Comparison of ENCODE assay signal across 30 mouse cellular contexts in the genomic region with DNA sequence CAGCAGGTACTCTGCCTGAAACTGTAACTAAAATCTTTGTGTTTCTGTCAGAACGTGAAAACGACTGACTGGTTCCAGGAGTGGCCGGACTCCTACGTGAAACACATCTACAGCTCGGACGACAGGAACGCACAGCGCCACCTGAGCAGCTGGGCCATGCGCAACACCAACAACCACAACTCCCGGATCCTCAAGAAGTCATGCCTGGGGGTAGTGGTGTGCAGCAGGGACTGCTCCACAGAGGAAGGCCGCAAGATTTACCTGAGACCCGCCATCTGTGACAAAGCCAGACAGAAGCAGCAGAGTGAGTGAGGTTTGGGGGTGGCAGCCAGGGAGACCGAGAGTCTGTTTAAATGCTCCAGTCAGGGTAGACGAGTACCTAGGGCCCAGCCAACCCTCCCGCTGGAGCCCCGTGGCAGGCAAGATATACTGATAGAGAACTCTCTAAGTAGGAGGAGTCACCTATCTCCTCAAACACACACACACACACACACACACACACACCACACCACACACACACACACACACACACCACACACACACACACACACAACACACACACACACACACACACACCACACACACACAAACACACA. TPM values are rescaled to one million over a fixed set of nuclear protein-coding genes. Genes with fewer than 3 reads are reported as not detected.
DNase-seq lines count a peak whose midpoint lies in the region; ATAC-seq and TF ChIP-seq lines count a peak whose summit lies in the region.
"Had no signal": no experiment of that assay in that cellular context is flagged by ENCODE, and none has a peak within 500 bp of the region (broad histone marks: within the 10 kb centered on the region; RNA-seq: fewer than 3 reads in every experiment).

No protein-coding gene starts in this region.

- no peak overlapping the region for H3K4me3 ChIP-seq in liver, postnatal 0 days (ENCODE audit: low read depth, low read length)
- no peak overlapping the region for H3K4me3 ChIP-seq in liver, embryonic 13.5 days (replicated peaks)
- no peak overlapping the region for H3K4me3 ChIP-seq in heart, embryonic 12.5 days
- H3K4me3 ChIP-seq: embryonic facial prominence, embryonic 12.5 days; erythroblast, embryonic 14.5 days; forebrain, embryonic 12.5 days; heart, embryonic 15.5 days; limb, embryonic 13.5 days; myocyte; neural tube, embryonic 13.5 days had no signal

- no peak for TF ChIP-seq CTCF in liver, postnatal 0 days (IDR thresholded peaks at IDR 0.05; ENCODE audit: low read depth)

- no peaks in the 10 kb centered on the region for H3K9me3 ChIP-seq in liver, postnatal 0 days (ENCODE audit: low read length)
- no peaks in the 10 kb centered on the region for H3K9me3 ChIP-seq in liver, embryonic 13.5 days (replicated peaks)
- H3K9me3 ChIP-seq in heart, embryonic 12.5 days (replicated peaks), result no peaks in the 10 kb centered on the region
- H3K9me3 ChIP-seq: embryonic facial prominence, embryonic 12.5 days; forebrain, embryonic 12.5 days; heart, embryonic 15.5 days; limb, embryonic 13.5 days; neural tube, embryonic 13.5 days had no signal

- ATAC-seq in liver, postnatal 0 days, result no peak
- peak; percentile 79 for ATAC-seq in liver, embryonic 13.5 days (ENCODE audit: low read depth)
- no peak for ATAC-seq in inflammation-experienced regulatory T-cells, adult 6 months
- ATAC-seq in heart, embryonic 12.5 days (ENCODE audit: insufficient number of reproducible peaks, low FRiP score), result no peak
- ATAC-seq: midbrain, embryonic 16.5 days had no signal

- H3K27me3 ChIP-seq in liver, postnatal 0 days (ENCODE audit: insufficient read depth, low read length), result no peaks in the 10 kb centered on the region
- 0 out of 2 replicates have a peak, but pooled peaks cover 3% of the 10 kb centered on the region for H3K27me3 ChIP-seq in liver, embryonic 13.5 days
- no peaks in the 10 kb centered on the region for H3K27me3 ChIP-seq in heart, embryonic 12.5 days (replicated peaks)
- H3K27me3 ChIP-seq: embryonic facial prominence, embryonic 12.5 days; forebrain, embryonic 12.5 days; heart, embryonic 15.5 days; limb, embryonic 13.5 days; neural tube, embryonic 13.5 days had no signal

- WGBS in liver, postnatal 0 days (ENCODE audit: insufficient replicate concordance), result 73% methylated on average over 16 of the region's 16 CpGs
- 62% methylated on average over 16 of the region's 16 CpGs for WGBS in liver, embryonic 13.5 days (ENCODE audit: insufficient replicate concordance)
- WGBS in heart, embryonic 12.5 days, result 75% methylated on average over 16 of the region's 16 CpGs

- H3K27ac ChIP-seq in liver, postnatal 0 days (ENCODE audit: low read depth), result no peak overlapping the region
- no peak overlapping the region for H3K27ac ChIP-seq in liver, embryonic 13.5 days
- H3K27ac ChIP-seq in heart, embryonic 12.5 days (ENCODE audit: poor library complexity, severe bottlenecking), result no peak overlapping the region
- H3K27ac ChIP-seq: embryonic facial prominence, embryonic 12.5 days; forebrain, embryonic 12.5 days; heart, embryonic 15.5 days; hindbrain, embryonic 14.5 days; limb, embryonic 13.5 days; neural tube, embryonic 13.5 days had no signal

- H3K4me2 ChIP-seq in liver, postnatal 0 days (ENCODE audit: low read depth, low read length), result no peak overlapping the region
- H3K4me2 ChIP-seq in liver, embryonic 13.5 days, result 0 out of 2 replicates have a peak overlapping the region, but pooled peaks have one; percentile 9
- H3K4me2 ChIP-seq in heart, embryonic 12.5 days, result no peak overlapping the region
- H3K4me2 ChIP-seq: embryonic facial prominence, embryonic 12.5 days; forebrain, embryonic 12.5 days; heart, embryonic 15.5 days; hindbrain, embryonic 14.5 days; limb, embryonic 13.5 days; lung, embryonic 14.5 days; neural tube, embryonic 13.5 days had no signal

- no peak overlapping the region for H3K9ac ChIP-seq in liver, postnatal 0 days (replicated peaks)
- H3K9ac ChIP-seq in liver, embryonic 13.5 days, result no peak overlapping the region
- no peak overlapping the region for H3K9ac ChIP-seq in heart, embryonic 12.5 days
- H3K9ac ChIP-seq: embryonic facial prominence, embryonic 12.5 days; forebrain, embryonic 12.5 days; heart, embryonic 15.5 days; hindbrain, embryonic 14.5 days; limb, embryonic 13.5 days; lung, embryonic 14.5 days; neural tube, embryonic 13.5 days had no signal

- no peaks in the 10 kb centered on the region for H3K4me1 ChIP-seq in liver, postnatal 0 days (ENCODE audit: insufficient read depth)
- peaks cover 19% of the 10 kb centered on the region for H3K4me1 ChIP-seq in liver, embryonic 13.5 days (replicated peaks)
- peaks cover 13% of the 10 kb centered on the region for H3K4me1 ChIP-seq in heart, embryonic 12.5 days (replicated peaks)
- H3K4me1 ChIP-seq: forebrain, embryonic 12.5 days; neural tube, embryonic 13.5 days had no signal

- no peaks in the 10 kb centered on the region for H3K36me3 ChIP-seq in liver, postnatal 0 days (replicated peaks; ENCODE audit: insufficient read depth, low read length)
- no peaks in the 10 kb centered on the region for H3K36me3 ChIP-seq in liver, embryonic 13.5 days
- no peaks in the 10 kb centered on the region for H3K36me3 ChIP-seq in heart, embryonic 12.5 days
- H3K36me3 ChIP-seq: embryonic facial prominence, embryonic 12.5 days; forebrain, embryonic 12.5 days; heart, embryonic 15.5 days; limb, embryonic 13.5 days; neural tube, embryonic 13.5 days had no signal

- peak; percentile 48 for DNase-seq in liver
- no peak for DNase-seq in liver, postnatal 0 days
- peak; percentile 16 for DNase-seq in c-Kit-positive CD71-positive TER-119-negative erythroid progenitor cells, embryonic 14.5 days (ENCODE audit: low read depth)
- peak; percentile 14 for DNase-seq in liver, embryonic 13.5 days
- no peak for DNase-seq in B cell, adult 2 months
- DNase-seq: adrenal gland, postnatal 36 days; cerebellum, adult 11-12 months; cerebellum, postnatal 14 days; gastrocnemius, postnatal 36 days; heart, postnatal 36 days; kidney, adult 2 months; kidney, postnatal 36 days; lung, embryonic 14.5 days; lung, postnatal 36 days; retina, postnatal 1 day; thymus, adult 18-20 months; thymus, postnatal 36 days had no signal

- TF ChIP-seq EP300 in liver, postnatal 0 days (IDR thresholded peaks at IDR 0.05; ENCODE audit: low read depth), result no peak

RNA-seq across cellular contexts. Expression of a gene that starts 7.9 kb away (rescaled TPM):
- polyA plus RNA-seq in liver, postnatal 0 days (2015; fragmentation: Nextera tagmentation; extraction: Ambion mirVana), result not detected in 2 replicates
- not detected in 2 replicates for polyA plus RNA-seq in liver, embryonic 13.5 days (2015; fragmentation: Nextera tagmentation; extraction: Ambion mirVana)
- polyA plus RNA-seq in inflammation-experienced regulatory T-cells, adult 6 months (2017; shearing (Covaris generic)), result not detected
- not detected in 2 replicates for polyA plus RNA-seq in heart, embryonic 12.5 days (2016; fragmentation: Nextera tagmentation; extraction: Ambion mirVana)
- polyA plus RNA-seq: erythroblast, embryonic 14.5 days; forebrain, embryonic 12.5 days; heart, embryonic 15.5 days; hindbrain, embryonic 14.5 days; intestine, embryonic 14.5 days; limb, embryonic 13.5 days; midbrain, embryonic 16.5 days; myocyte; neural tube, embryonic 13.5 days; stomach, embryonic 16.5 days had no signal

RNA-seq across cellular contexts. Expression of a gene that starts 49.2 kb away (rescaled TPM):
- polyA plus RNA-seq in liver, postnatal 0 days (2015; fragmentation: Nextera tagmentation; extraction: Ambion mirVana), result 45.7 and 54.0 TPM in 2 replicates
- 68.7 and 72.5 TPM in 2 replicates for polyA plus RNA-seq in liver, embryonic 13.5 days (2015; fragmentation: Nextera tagmentation; extraction: Ambion mirVana)
- polyA plus RNA-seq in inflammation-experienced regulatory T-cells, adult 6 months (2017; shearing (Covaris generic)), result 10 to 100 TPM; 21.0 to 23.3 (median 21.8) TPM
- polyA plus RNA-seq in heart, embryonic 12.5 days (2016; fragmentation: Nextera tagmentation; extraction: Ambion mirVana), result 44.2 and 45.9 TPM in 2 replicates

RNA-seq across cellular contexts. Expression of a gene that starts 49.4 kb away (rescaled TPM):
- 5.3 and 7.0 TPM in 2 replicates for polyA plus RNA-seq in liver, postnatal 0 days (2015; fragmentation: Nextera tagmentation; extraction: Ambion mirVana)
- polyA plus RNA-seq in liver, embryonic 13.5 days (2015; fragmentation: Nextera tagmentation; extraction: Ambion mirVana), result 4.7 and 6.7 TPM in 2 replicates
- polyA plus RNA-seq in inflammation-experienced regulatory T-cells, adult 6 months (2017; shearing (Covaris generic)), result 1 to 10 TPM; 4.7 to 8.9 (median 6.9) TPM
- polyA plus RNA-seq in heart, embryonic 12.5 days (2016; fragmentation: Nextera tagmentation; extraction: Ambion mirVana), result 15.8 and 18.8 TPM in 2 replicates

Comparison
In these comparisons a context has a peak if more than half of its experiments do, and no peak if none do; other contexts are left out.
1. DNase-seq: peak in liver (single experiment), c-Kit-positive CD71-positive TER-119-negative erythroid progenitor cells, embryonic 14.5 days (single experiment) and liver, embryonic 13.5 days (single experiment); none in liver, postnatal 0 days (single experiment) and B cell, adult 2 months (0 of 2).